Mouse (Mus musculus): ENCODE measurements around the gene Vmn2r83.
"Not testable (repeated sequence)": the region's sequence is repeated elsewhere in the genome, so short reads cannot be mapped to it uniquely, and the experiment has no call there.

Gene Vmn2r83

GRCm38 (mm10) chr10:79468431-79468830 is at the start of gene Vmn2r83:
Gene Vmn2r83, plus strand, starts transcription at chr10:79468731.
- DNase-seq (ENCODE audit: low spot score): no peak

GRCm38 (mm10) chr10:79435141-79435820 is 33.2 kb upstream of the Vmn2r83 start:
- not testable (repeated sequence) for DNase-seq (ENCODE audit: low spot score)

GRCm38 (mm10) chr10:79495886-79496285 is 27.4 kb downstream of the Vmn2r83 start:
- no peak for DNase-seq (ENCODE audit: low spot score)

GRCm38 (mm10) chr10:79496701-79497288 is 28.3 kb downstream of the Vmn2r83 start:
- no peak for DNase-seq (ENCODE audit: low spot score)

GRCm38 (mm10) chr10:79502830-79503644 is 34.5 kb downstream of the Vmn2r83 start:
- DNase-seq (ENCODE audit: low spot score): no peak

- DNase-seq (ENCODE audit: low spot score): no peak
Measured at GRCm38 (mm10) chr10:79506709-79507108, 38.2 kb downstream of the Vmn2r83 start.

GRCm38 (mm10) chr10:79524433-79524832 is 55.9 kb downstream of the Vmn2r83 start:
- no peak for DNase-seq (ENCODE audit: low spot score)

- DNase-seq (ENCODE audit: low spot score): no peak
Measured at GRCm38 (mm10) chr10:79525456-79526325, 57.2 kb downstream of the Vmn2r83 start.

- no peak for DNase-seq (ENCODE audit: low spot score)
Measured at GRCm38 (mm10) chr10:79526661-79527452, 58.3 kb downstream of the Vmn2r83 start.

GRCm38 (mm10) chr10:79527453-79527845 is 58.9 kb downstream of the Vmn2r83 start:
- DNase-seq (ENCODE audit: low spot score): no peak

- DNase-seq (ENCODE audit: low spot score): no peak
Measured at GRCm38 (mm10) chr10:79528081-79528480, 59.5 kb downstream of the Vmn2r83 start.

GRCm38 (mm10) chr10:79530241-79530640 is 61.7 kb downstream of the Vmn2r83 start:
- no peak for DNase-seq (ENCODE audit: low spot score)

GRCm38 (mm10) chr10:79530721-79531120 is 62.2 kb downstream of the Vmn2r83 start:
- DNase-seq (ENCODE audit: low spot score): no peak

GRCm38 (mm10) chr10:79531593-79531992 is 63.1 kb downstream of the Vmn2r83 start:
- DNase-seq (ENCODE audit: low spot score): no peak

GRCm38 (mm10) chr10:79532678-79533077 is 64.1 kb downstream of the Vmn2r83 start:
- peak; percentile 2 for DNase-seq (ENCODE audit: low spot score)

GRCm38 (mm10) chr10:79533126-79533911 is 64.8 kb downstream of the Vmn2r83 start, which contains the start of gene Plpp2:
Gene Plpp2, minus strand, starts transcription at chr10:79533796.
- DNase-seq (ENCODE audit: low spot score): peak; percentile 71

- DNase-seq (ENCODE audit: low spot score): peak; percentile 0
Measured at GRCm38 (mm10) chr10:79534426-79534825, 65.9 kb downstream of the Vmn2r83 start.

GRCm38 (mm10) chr10:79535431-79535830 is 66.9 kb downstream of the Vmn2r83 start:
- peak; percentile 0 for DNase-seq (ENCODE audit: low spot score)

- no peak for DNase-seq (ENCODE audit: low spot score)
Measured at GRCm38 (mm10) chr10:79536461-79537080, 68.0 kb downstream of the Vmn2r83 start.

GRCm38 (mm10) chr10:79537271-79537670 is 68.7 kb downstream of the Vmn2r83 start:
- DNase-seq (ENCODE audit: low spot score): no peak
